Mouse (Mus musculus): ENCODE data around the gene Zfp868.
"Not testable (repeated sequence)": the region's sequence is repeated elsewhere in the genome, so short reads cannot be mapped to it uniquely, and the experiment has no call there.

Zfp868 gene

DNA sequence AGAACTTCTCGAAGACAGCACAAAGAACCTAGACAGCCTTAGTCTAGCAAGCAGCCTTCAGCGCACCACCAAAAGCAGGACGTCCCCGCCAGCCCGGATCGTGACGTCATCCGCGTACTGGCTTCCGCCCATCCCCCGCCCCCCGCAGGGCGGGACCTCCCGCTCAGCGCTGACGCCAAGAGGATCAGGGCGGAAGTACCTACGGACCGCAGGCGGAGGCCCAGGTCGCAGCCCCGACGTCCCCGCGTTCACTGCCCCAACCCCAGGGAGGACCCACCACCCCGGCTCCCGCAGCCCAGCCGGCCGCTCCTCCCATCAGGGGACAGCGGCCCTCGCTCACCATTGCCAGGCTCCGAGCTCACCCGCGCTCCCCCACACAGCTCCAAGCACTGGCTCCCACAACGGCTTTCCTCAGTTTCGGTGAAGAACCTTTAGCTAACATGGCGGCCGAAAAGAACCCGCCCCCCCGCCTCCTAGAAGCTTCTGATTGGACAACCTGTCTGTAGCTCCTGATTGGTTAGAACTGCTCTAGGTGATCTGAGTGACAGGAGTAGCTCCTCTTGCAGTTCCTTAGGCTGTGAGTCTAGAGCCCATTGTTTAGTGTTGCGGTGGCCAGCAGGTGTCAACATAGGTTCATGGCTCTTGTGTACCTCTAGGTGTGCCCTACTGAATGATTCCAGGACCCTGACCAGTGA is at the start of gene Zfp868:
Zfp868 (minus strand) TSS at position 454 of the 695 bp plus-strand sequence.
- peak; percentile 99 for DNase-seq (ENCODE audit: low spot score)

DNA sequence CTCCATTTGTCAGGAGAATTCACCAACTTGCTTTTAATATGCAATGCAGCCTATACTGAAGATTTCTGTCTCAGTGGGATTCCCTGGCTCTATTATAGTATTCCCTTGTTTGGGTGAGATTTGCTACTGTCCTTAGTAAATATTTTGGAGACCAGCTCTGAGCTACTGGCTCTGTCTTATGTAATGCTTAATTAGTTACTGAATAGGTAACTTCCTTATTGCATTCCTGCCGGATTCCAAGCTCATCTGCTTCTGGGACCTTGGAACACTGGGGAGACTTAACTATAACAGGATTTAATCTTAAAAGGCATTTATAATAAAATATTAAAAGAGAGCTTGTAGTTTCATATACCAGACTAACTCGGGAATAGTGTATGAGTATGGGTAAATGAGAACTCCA is 39.7 kb upstream of the Zfp868 start:
- DNase-seq (ENCODE audit: low spot score) = not testable (repeated sequence)

DNA sequence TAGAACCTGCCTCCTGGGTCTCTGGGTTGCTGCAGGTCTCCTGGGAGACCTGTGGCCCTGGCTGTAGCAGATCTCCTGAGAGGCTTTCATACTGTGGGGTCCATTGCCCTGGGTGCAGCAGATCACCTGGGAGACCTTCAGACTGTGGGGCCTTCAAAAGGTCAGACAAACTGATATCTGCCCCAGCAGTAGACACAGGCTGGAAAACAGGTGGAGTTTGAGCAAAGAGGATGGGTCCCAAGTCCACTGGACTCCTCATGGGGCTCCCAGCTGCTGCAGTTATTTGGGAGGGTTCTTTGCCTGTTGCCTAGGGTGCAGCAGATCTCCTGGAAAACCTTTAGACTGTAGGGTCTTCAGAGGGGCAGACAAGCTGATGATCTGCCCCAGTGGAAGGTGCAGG is 35.9 kb upstream of the Zfp868 start:
- no peak for DNase-seq (ENCODE audit: low spot score)

DNA sequence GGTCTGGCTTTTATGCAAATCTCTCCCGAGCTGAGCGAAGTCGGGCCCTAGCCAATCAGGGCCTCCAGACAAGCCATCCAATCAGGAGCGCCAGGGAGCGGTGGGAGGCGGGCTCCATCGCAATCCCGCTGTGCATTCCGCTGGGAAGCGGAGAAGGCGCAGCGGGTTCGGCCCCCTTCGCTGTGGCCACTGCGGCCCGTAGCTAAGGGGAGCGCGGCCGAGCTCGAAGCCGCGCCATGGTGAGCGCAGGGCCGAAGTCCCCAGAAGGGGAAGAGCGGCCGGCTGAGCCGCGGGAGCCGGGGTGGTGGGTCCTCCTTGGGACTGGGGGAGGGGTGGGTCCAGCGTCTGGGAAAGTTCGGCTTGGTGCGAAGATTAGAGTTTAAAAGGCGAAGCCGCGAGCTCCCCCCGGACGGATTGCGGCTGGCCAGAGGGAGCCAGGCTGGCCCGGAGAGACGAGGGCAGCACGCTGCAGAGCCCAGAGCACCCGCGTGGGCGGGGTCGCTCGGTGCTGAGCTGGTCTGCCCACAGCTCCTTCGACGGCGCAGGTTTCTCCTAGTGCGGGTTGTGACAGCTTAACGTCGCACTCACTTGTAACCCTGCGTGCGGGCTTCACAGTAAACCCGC is 29.1 kb upstream of the Zfp868 start, which contains the start of gene Zfp964:
Zfp964 (plus strand) TSS at position 122 of the 624 bp plus-strand sequence.
- DNase-seq (ENCODE audit: low spot score) = peak; percentile 91

DNA sequence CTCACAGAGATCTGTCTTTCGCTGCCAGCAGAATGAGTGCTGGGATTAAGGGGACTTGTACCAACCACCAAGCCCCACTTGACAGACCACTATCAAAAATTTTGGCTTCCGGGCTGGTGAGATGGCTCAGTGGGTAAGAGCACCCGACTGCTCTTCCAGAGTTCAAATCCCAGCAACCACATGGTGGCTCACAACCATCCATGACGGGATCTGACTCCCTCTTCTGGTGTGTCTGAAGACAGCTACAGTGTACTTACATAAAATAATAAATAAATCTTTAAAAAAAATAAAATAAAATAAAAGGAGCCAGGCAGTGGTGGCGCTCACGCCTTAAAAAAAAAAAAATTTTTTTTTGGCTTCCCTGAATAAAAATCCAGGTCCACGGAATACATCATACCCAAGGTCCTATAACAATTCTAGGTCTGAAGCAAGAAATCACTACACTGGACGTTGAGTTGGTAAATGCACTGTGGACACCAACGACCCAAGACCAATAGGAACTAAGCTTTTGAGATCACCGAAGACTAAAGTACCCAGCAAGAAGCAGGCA is 28.5 kb upstream of the Zfp868 start:
- DNase-seq (ENCODE audit: low spot score) = no peak

DNA sequence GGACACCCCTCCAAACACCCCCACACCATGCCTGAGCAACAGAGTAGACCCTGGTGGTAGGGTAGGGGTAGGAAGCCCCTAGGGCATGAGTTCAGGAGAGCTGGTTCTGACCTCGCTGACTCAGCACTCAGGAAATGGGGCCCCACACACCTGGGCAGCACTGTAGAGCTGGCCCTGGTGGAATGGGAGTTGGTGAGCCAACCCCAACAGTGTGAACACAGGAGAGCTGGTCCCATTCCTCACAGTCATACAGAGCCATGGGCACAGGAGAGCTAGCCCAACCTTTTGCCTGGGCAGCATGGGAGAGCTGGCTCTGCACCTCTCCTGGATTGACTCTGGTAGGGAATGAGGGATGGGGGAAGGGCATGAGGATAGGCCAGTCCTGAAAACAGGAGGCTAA is 7.3 kb downstream of the Zfp868 start:
- DNase-seq (ENCODE audit: low spot score) = no peak

DNA sequence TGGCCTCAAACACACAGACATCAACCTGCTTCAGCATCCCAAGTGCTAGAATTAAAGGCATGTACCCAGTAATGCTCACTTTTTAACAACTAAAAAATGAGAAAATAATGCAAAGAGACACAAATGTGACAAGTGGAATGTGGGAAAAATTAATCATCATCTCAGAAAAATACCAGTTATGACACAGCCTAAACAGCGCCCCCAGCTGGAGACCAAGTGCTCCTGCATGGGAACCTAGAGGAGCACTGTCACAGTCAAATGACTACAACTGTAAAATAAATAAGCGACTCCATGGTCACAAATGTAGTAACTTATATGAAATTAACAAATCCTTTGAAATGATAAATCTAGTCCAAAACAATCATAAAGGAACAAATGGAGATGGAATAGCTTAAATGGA is 10.7 kb downstream of the Zfp868 start:
- DNase-seq (ENCODE audit: low spot score) = no peak

DNA sequence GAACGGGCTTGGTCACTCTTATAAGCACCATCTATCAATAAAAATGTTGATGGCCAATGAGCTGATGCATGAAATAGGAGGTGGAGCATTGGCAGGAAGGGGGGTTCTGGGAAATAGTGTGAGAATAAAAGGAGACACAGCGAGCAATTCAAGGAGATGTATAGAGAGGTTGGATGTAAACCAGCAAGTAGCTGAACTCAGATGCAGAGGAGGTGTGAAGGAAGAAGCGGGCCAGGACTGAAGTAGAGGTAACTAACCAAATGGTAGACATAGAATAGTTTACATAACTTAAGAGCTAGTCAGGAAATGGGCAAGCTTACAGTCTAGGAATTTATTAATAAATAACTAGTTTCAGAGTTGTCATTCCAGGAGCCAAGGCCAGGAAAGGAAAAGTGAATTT is 27.8 kb downstream of the Zfp868 start:
- DNase-seq (ENCODE audit: low spot score) = not testable (repeated sequence)

DNA sequence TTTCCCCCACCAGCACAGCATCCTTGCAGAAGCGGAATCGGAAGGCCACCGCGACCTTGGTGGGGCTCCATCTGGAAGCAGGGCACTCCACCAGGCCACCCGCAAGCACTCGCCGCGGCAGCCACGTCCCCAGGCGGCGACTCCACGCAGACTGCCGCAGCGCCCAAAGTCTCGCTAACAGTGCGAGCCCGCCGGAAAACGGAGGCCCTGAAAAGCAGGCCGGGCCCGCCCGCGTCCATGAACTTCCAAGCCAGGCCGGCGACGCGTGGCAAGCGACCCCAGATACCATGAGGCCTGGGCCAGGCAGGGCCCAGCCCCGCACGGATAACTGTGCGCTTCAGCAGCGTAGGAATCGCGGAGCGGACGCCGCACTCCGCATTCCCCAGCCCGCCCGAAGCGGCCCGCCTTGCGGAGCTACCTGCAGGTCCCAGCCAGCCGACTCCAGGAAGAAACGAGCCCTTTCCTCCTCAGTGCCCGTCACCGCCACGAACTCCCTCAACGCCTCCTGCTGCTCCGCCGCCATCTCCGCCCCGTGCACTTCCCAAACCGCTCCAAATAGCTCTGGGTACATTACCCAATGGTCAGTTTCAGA is 40.6 kb downstream of the Zfp868 start:
- DNase-seq (ENCODE audit: low spot score) = peak; percentile 50

DNA sequence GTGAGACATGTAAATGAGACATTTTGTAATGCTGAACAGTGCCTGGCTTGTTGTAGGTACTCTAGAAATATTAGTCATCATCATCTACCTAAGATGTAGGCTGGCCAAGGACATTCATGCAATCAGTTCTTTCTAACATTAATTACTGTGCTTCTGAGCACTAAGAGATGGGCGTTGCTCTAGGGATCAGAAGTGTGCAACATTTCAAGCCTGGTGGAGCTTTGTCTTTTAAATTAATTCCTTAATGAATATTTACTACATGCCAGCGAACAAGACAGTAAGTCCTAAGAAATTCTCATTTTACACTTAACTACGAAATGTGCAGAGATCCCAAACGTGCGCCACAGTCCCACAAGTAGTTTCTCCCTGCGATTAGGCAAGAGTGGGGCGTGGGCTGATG is 41.1 kb downstream of the Zfp868 start:
- not testable (repeated sequence) for DNase-seq (ENCODE audit: low spot score)
